Mouse (Mus musculus) CH12.LX (cell line): ENCODE measurements at regions not wholly inside any gene's neighbourhood (a gene's known extent, or its start where the extent isn't known, plus 50 kb on each side); places are given as distances from the start of the nearest gene placed in this dataset.

Experiments
- CTCF ChIP-seq, 2 experiments: IDR thresholded peaks in 1 of 2; conservative IDR thresholded peaks in 1 of 2; 2 replicates each; pipeline ENCODE4 v1.5.1; 2011 to 2012; ENCODE audit warnings: low read depth in 2 of 2, low read length in 2 of 2, improper control_type of control experiment in 1 of 2, inconsistent platforms in 1 of 2, mild to moderate bottlenecking in 1 of 2, moderate library complexity in 1 of 2
- MAZ ChIP-seq: IDR thresholded peaks from 2 replicates; pipeline ENCODE4 v1.6.1; 2012; ENCODE audit warnings: low read depth, mild to moderate bottlenecking, inconsistent platforms, low read length, improper control_type of control experiment, moderate library complexity
- POLR2AphosphoS2 ChIP-seq: IDR thresholded peaks from 2 replicates; pipeline ENCODE4 v1.6.1; 2011; ENCODE audit warnings: low read depth, low read length, improper control_type of control experiment
- TCF12 ChIP-seq: IDR thresholded peaks from 2 replicates; pipeline ENCODE4 v1.6.1; 2014; ENCODE audit warnings: low read depth, mild to moderate bottlenecking, inconsistent platforms, low read length, improper control_type of control experiment

- no peak for TF ChIP-seq POLR2AphosphoS2
- no peak for TF ChIP-seq CTCF (conservative IDR thresholded peaks at IDR 0.05 in 1 of 2, IDR thresholded peaks at IDR 0.05 in 1 of 2; ENCODE audit: low read depth in 2 of 2, low read length in 2 of 2)
- TF ChIP-seq MAZ = no peak
- no peak for TF ChIP-seq TCF12
Observed at GRCm38 (mm10) chr14:73997796-73998195, 336.8 kb downstream of the Gm21750 start.
